Mouse (Mus musculus): Measurements from ENCODE around the gene Ablim1. TPM values are rescaled to one million over a fixed set of nuclear protein-coding genes. Genes with fewer than 3 reads are reported as not detected.

The Ablim1 gene
- total and polyA plus RNA-seq, 3 experiments: 101 to 454 (median 418) TPM

DNA sequence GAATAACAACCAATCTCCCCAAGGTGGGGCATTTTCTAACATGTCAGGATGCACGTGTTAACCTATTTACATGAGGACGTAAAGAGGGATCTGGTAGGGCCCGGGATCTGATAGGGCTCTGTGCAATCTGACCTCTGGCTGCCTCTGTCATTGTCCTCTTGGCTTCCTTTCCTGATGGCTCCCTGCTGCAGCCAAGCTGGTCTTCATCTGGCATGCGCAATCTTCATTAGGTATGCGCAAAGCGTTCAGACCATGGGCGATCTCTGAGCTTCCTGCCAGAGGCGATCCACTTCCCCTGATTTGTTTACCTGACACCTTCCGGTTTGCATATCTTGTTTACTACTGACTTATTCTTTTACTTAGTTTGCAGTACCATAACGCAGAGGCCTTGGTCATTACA, 38.5 kb upstream of the Ablim1 start:
- Histone ChIP-seq H3K9ac (ENCODE audit: low read depth, low read length) (no peak overlapping the region), H3K4me1 (ENCODE audit: control insufficient read depth, insufficient read depth, low read length) (peaks cover 12% of the 10 kb centered on the region), H3K4me3 (no peak overlapping the region), H3K27me3 (ENCODE audit: control insufficient read depth, insufficient read depth, low read length) (no peaks in the 10 kb centered on the region), H3K36me3 (ENCODE audit: control insufficient read depth, insufficient read depth, low read length) (no peaks in the 10 kb centered on the region), H3K27ac (no peak overlapping the region), H3K79me2 (replicated peaks; ENCODE audit: control insufficient read depth, insufficient read depth, low read length) (no peaks in the 10 kb centered on the region)
- no peak for DNase-seq
- TF ChIP-seq POLR2A (IDR thresholded peaks at IDR 0.05; ENCODE audit: insufficient read depth, low read depth, low read length): no peak
- no peak for TF ChIP-seq EP300 (IDR thresholded peaks at IDR 0.05; ENCODE audit: insufficient read depth, low read depth, low read length)
- TF ChIP-seq CTCF (IDR thresholded peaks at IDR 0.05): no peak
- 85% methylated on average over 10 of the region's 10 CpGs for WGBS
- intact Hi-C loops (cut with DNase I): no loop called here

DNA sequence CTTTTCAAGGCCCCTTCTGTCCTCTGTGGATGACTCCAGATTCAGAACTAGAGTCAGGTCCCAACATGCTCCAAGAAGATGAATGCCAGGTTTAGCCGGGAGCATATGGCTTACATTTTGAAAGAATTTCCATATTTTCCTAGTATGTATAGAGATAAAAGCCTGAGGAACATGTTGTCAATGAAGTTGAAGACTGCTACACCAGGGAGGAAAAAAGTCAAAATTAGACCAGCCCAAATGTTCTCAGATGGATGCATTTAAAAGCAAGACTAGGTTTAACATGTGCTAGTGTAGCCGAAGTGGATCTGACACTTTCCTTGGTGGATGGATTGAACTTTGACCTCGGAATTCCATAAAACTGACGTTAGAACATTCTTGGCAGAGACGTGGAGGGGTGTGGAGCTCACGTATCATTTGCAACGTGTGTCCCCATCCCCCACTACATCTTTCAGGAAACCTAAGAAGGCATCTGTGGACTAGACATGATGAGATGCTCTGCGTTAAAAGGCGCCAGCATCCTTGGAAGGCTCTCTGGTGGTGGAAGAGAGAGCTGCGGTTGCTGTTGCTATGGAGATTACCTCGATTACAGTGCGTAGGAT, 37.7 kb upstream of the Ablim1 start:
- no peak for TF ChIP-seq POLR2A (IDR thresholded peaks at IDR 0.05; ENCODE audit: insufficient read depth, low read depth, low read length)
- no peak for TF ChIP-seq CTCF (IDR thresholded peaks at IDR 0.05)
- no peak for TF ChIP-seq EP300 (IDR thresholded peaks at IDR 0.05; ENCODE audit: insufficient read depth, low read depth, low read length)
- Histone ChIP-seq H3K27ac (no peak overlapping the region), H3K9ac (ENCODE audit: low read depth, low read length) (no peak overlapping the region), H3K27me3 (ENCODE audit: control insufficient read depth, insufficient read depth, low read length) (no peaks in the 10 kb centered on the region), H3K4me1 (ENCODE audit: control insufficient read depth, insufficient read depth, low read length) (peaks cover 12% of the 10 kb centered on the region), H3K79me2 (replicated peaks; ENCODE audit: control insufficient read depth, insufficient read depth, low read length) (no peaks in the 10 kb centered on the region), H3K36me3 (ENCODE audit: control insufficient read depth, insufficient read depth, low read length) (no peaks in the 10 kb centered on the region), H3K4me3 (no peak overlapping the region)
- DNase-seq: no peak
- intact Hi-C loops (cut with DNase I): no loop called here
- WGBS: 76% methylated on average over 12 of the region's 12 CpGs

DNA sequence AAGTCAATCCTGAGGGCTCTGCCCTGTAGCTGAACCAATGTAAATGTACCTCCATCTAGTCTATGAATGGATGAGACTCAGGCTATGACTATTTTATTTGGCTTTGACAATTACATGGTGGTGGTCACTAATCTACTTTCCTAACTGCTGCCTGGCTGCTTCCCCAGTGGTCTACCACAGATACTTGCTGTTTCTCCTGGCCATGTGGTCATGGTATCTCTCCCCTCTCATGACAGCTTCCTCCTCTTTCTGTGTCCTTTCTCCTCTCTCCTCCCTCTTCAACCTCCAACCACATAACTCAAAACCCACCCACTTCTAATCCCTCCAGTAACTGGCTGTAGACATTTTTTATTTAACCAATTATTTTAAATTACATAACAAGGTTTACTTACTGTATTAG, 34.4 kb upstream of the Ablim1 start:
- intact Hi-C loops (cut with DNase I): loop anchor here (5.0 kb wide), 1 partner anchor 422 kb away; no protein-coding TSS in a partner anchor
- TF ChIP-seq EP300 (IDR thresholded peaks at IDR 0.05; ENCODE audit: insufficient read depth, low read depth, low read length) (no peak), CTCF (IDR thresholded peaks at IDR 0.05) (no peak), POLR2A (IDR thresholded peaks at IDR 0.05; ENCODE audit: insufficient read depth, low read depth, low read length) (no peak)
- H3K79me2 ChIP-seq (replicated peaks; ENCODE audit: control insufficient read depth, insufficient read depth, low read length): no peaks in the 10 kb centered on the region

DNA sequence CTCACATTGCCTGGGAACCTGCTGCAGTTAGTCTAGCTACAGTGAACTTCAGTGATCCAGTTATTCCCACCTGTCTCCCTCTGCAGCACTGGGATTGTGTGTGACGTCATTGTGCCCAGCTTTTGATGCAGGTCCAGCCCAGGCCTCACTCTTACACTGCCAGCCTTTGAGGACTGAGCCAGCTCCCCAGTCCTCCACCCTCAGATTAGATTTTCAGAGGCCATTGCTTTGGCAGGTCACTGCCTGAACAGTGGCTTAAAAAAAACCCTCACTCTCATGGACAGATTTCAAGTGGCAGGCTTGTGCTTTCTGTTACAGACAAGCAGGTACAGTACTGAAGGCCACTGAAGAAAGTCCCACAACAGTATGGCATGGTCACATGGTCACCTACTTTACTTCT, 30.0 kb upstream of the Ablim1 start:
- Histone ChIP-seq H3K4me1 (ENCODE audit: control insufficient read depth, insufficient read depth, low read length) (no peaks in the 10 kb centered on the region; the same call in 1 of the 2 replicates), H3K9ac (ENCODE audit: low read depth, low read length) (no peak overlapping the region), H3K27me3 (ENCODE audit: control insufficient read depth, insufficient read depth, low read length) (no peaks in the 10 kb centered on the region), H3K79me2 (replicated peaks; ENCODE audit: control insufficient read depth, insufficient read depth, low read length) (no peaks in the 10 kb centered on the region), H3K4me3 (no peak overlapping the region), H3K27ac (no peak overlapping the region), H3K36me3 (ENCODE audit: control insufficient read depth, insufficient read depth, low read length) (no peaks in the 10 kb centered on the region)
- TF ChIP-seq EP300 (IDR thresholded peaks at IDR 0.05; ENCODE audit: insufficient read depth, low read depth, low read length): no peak
- no peak for TF ChIP-seq CTCF (IDR thresholded peaks at IDR 0.05)
- no peak for TF ChIP-seq POLR2A (IDR thresholded peaks at IDR 0.05; ENCODE audit: insufficient read depth, low read depth, low read length)
- WGBS: 72% methylated on average over 1 of the region's 1 CpGs
- no peak for DNase-seq
- intact Hi-C loops (cut with DNase I): loop anchor here (5.0 kb wide), 1 partner anchor 417 kb away; no protein-coding TSS in a partner anchor

More for the DNA sequence above, 34.4 kb upstream of the Ablim1 start:
- Histone ChIP-seq H3K27ac (no peak overlapping the region), H3K27me3 (ENCODE audit: control insufficient read depth, insufficient read depth, low read length) (no peaks in the 10 kb centered on the region), H3K4me1 (ENCODE audit: control insufficient read depth, insufficient read depth, low read length) (no peaks in the 10 kb centered on the region), H3K4me3 (no peak overlapping the region), H3K36me3 (ENCODE audit: control insufficient read depth, insufficient read depth, low read length) (no peaks in the 10 kb centered on the region), H3K9ac (ENCODE audit: low read depth, low read length) (no peak overlapping the region)
- DNase-seq: no peak

DNA sequence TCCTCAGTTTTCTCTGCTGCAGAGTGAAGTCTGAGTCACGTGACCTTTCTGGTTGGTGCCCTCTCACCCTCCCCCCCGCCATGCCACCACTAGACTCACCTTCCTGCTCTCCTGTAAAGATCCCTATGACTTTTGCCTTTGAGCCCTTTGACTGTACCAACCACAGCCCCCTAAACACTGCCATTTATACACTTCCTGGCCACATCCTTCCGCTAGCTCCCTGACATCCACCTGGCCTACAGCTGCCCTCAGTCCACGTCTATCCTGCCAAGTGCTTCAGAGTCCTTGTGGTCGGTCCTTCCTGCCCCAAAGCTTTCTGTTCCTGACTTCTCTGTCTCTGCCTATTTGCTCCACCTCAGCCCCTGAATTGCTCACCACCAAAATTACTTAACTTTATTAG, 29.1 kb upstream of the Ablim1 start:
- H3K79me2 ChIP-seq (replicated peaks; ENCODE audit: control insufficient read depth, insufficient read depth, low read length): no peaks in the 10 kb centered on the region

GRCm38 (mm10) chr19:57340900-57341742, 26.4 kb upstream of the Ablim1 start:
- H3K27me3 ChIP-seq (ENCODE audit: control insufficient read depth, insufficient read depth, low read length): no peaks in the 10 kb centered on the region
- H3K4me3 ChIP-seq: no peak overlapping the region
- H3K27ac ChIP-seq: no peak overlapping the region
- H3K36me3 ChIP-seq (ENCODE audit: control insufficient read depth, insufficient read depth, low read length): no peaks in the 10 kb centered on the region
- no peak for TF ChIP-seq CTCF (IDR thresholded peaks at IDR 0.05)
- TF ChIP-seq EP300 (IDR thresholded peaks at IDR 0.05; ENCODE audit: insufficient read depth, low read depth, low read length): no peak
- no peak for TF ChIP-seq POLR2A (IDR thresholded peaks at IDR 0.05; ENCODE audit: insufficient read depth, low read depth, low read length)
- WGBS: 61% methylated on average over 8 of the region's 8 CpGs
- intact Hi-C loops (cut with DNase I): no loop called here
- no peak for DNase-seq
- H3K79me2 ChIP-seq (replicated peaks; ENCODE audit: control insufficient read depth, insufficient read depth, low read length): no peaks in the 10 kb centered on the region
- H3K4me1 ChIP-seq (ENCODE audit: control insufficient read depth, insufficient read depth, low read length): no peaks in the 10 kb centered on the region; the same call in 1 of the 2 replicates
- no peak overlapping the region for H3K9ac ChIP-seq (ENCODE audit: low read depth, low read length)

More for the DNA sequence above, 29.1 kb upstream of the Ablim1 start:
- no peak overlapping the region for H3K9ac ChIP-seq (ENCODE audit: low read depth, low read length)
- H3K27ac ChIP-seq: no peak overlapping the region
- 66% methylated on average over 5 of the region's 5 CpGs for WGBS
- H3K4me1 ChIP-seq (ENCODE audit: control insufficient read depth, insufficient read depth, low read length): no peaks in the 10 kb centered on the region; the same call in 1 of the 2 replicates
- no peaks in the 10 kb centered on the region for H3K27me3 ChIP-seq (ENCODE audit: control insufficient read depth, insufficient read depth, low read length)
- H3K36me3 ChIP-seq (ENCODE audit: control insufficient read depth, insufficient read depth, low read length): no peaks in the 10 kb centered on the region
- TF ChIP-seq CTCF (IDR thresholded peaks at IDR 0.05): no peak
- no peak for TF ChIP-seq POLR2A (IDR thresholded peaks at IDR 0.05; ENCODE audit: insufficient read depth, low read depth, low read length)
- H3K4me3 ChIP-seq: no peak overlapping the region
- intact Hi-C loops (cut with DNase I): no loop called here
- no peak for DNase-seq

Data from heart, adult 2 months (tissue).